Mouse (Mus musculus): ENCODE results near the gene Mxra7. TPM values are rescaled to one million over a fixed set of nuclear protein-coding genes. Genes with fewer than 3 reads are reported as not detected.
A peak's percentile ranks its signal among the peaks of the same experiment; 100 is the strongest.
"Not testable (repeated sequence)": the region's sequence is repeated elsewhere in the genome, so short reads cannot be mapped to it uniquely, and the experiment has no call there.

Mxra7 gene
- polyA plus RNA-seq, 1 experiment, result 70.1 TPM

DNA sequence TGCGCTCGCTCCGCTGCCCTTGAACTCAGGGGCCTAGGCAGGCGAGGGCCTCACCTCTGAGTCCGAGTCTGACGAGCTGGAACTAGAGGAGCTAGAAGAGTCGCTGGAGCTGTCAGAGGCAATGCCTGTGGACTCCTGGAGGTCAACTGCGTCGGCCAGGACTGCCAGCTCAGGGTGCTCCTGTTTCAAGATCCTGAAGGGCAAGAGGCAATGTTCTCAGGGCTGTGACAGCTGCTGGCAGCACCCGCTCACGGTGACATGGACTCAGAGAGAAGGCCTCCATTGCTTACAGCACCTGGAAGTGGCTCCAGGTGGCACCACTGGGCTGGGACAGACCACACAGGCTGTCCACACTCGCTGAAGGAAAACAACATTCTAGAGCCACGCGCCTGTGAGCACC is 11.1 kb upstream of the Mxra7 start:
- no peak for DNase-seq
- WGBS, result 82% methylated on average over 14 of the region's 14 CpGs
- TF ChIP-seq CTCF (IDR thresholded peaks at IDR 0.05; ENCODE audit: insufficient read depth, low read length) (no peak), POLR2A (IDR thresholded peaks at IDR 0.05; ENCODE audit: borderline replicate concordance, extremely low read depth, low read depth, low read length) (no peak)
- Histone ChIP-seq H3K4me1 (ENCODE audit: control insufficient read depth, insufficient read depth, low read length) (peaks cover 4% of the 10 kb centered on the region; the same call in 1 of the 2 replicates), H3K4me3 (replicated peaks; ENCODE audit: extremely low read depth, low read depth, low read length) (no peak overlapping the region)

GRCm38 (mm10) chr11:116837441-116837840 is 9.6 kb upstream of the Mxra7 start:
- TF ChIP-seq POLR2A (IDR thresholded peaks at IDR 0.05; ENCODE audit: borderline replicate concordance, extremely low read depth, low read depth, low read length) (no peak), CTCF (IDR thresholded peaks at IDR 0.05; ENCODE audit: insufficient read depth, low read length) (no peak)
- Histone ChIP-seq H3K4me3 (replicated peaks; ENCODE audit: extremely low read depth, low read depth, low read length) (no peak overlapping the region), H3K4me1 (ENCODE audit: control insufficient read depth, insufficient read depth, low read length) (peaks cover 4% of the 10 kb centered on the region; the same call in 1 of the 2 replicates)
- DNase-seq, result no peak
- WGBS, result 88% methylated on average over 10 of the region's 10 CpGs

DNA sequence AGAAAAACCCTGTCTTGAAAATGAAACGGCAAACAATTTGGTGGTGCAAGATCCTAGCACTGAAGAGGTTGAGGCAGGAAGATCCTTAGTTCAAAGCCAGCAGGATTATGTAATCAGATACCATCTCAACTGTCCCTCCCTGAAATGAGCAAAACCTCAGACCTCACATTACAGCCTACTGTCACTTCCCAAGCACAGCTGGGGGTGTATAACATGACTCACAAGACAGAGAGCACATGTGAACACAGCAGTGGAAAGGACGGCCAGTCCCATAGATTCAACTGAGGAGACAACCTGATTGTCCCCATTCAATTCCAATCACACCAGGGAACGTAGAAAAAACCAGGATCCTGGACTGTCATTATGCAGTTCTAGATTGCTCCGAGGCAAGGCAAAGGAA is 8.4 kb upstream of the Mxra7 start:
- Histone ChIP-seq H3K4me1 (ENCODE audit: control insufficient read depth, insufficient read depth, low read length) (no peaks in the 10 kb centered on the region), H3K4me3 (replicated peaks; ENCODE audit: extremely low read depth, low read depth, low read length) (no peak overlapping the region)
- no peak for DNase-seq
- TF ChIP-seq POLR2A (IDR thresholded peaks at IDR 0.05; ENCODE audit: borderline replicate concordance, extremely low read depth, low read depth, low read length) (no peak), CTCF (IDR thresholded peaks at IDR 0.05; ENCODE audit: insufficient read depth, low read length) (no peak)
- WGBS, result 80% methylated on average over 4 of the region's 4 CpGs

- 79% methylated on average over 1 of the region's 1 CpGs for WGBS
- no peak for DNase-seq
- H3K4me3 ChIP-seq (replicated peaks; ENCODE audit: extremely low read depth, low read depth, low read length), result no peak overlapping the region
- no peaks in the 10 kb centered on the region for H3K4me1 ChIP-seq (ENCODE audit: control insufficient read depth, insufficient read depth, low read length)
- TF ChIP-seq CTCF (IDR thresholded peaks at IDR 0.05; ENCODE audit: insufficient read depth, low read length) (no peak), POLR2A (IDR thresholded peaks at IDR 0.05; ENCODE audit: borderline replicate concordance, extremely low read depth, low read depth, low read length) (no peak)
Observed at GRCm38 (mm10) chr11:116834954-116835353, 7.1 kb upstream of the Mxra7 start.

- WGBS, result 46% methylated on average over 4 of the region's 4 CpGs
- no peak for DNase-seq
- H3K4me3 ChIP-seq (replicated peaks; ENCODE audit: extremely low read depth, low read depth, low read length), result no peak overlapping the region
- TF ChIP-seq POLR2A (IDR thresholded peaks at IDR 0.05; ENCODE audit: borderline replicate concordance, extremely low read depth, low read depth, low read length) (no peak), CTCF (IDR thresholded peaks at IDR 0.05; ENCODE audit: insufficient read depth, low read length) (no peak)
- H3K4me1 ChIP-seq (ENCODE audit: control insufficient read depth, insufficient read depth, low read length), result peaks cover 3% of the 10 kb centered on the region; the same call in 1 of the 2 replicates
Observed at GRCm38 (mm10) chr11:116832172-116832685, 4.4 kb upstream of the Mxra7 start.

DNA sequence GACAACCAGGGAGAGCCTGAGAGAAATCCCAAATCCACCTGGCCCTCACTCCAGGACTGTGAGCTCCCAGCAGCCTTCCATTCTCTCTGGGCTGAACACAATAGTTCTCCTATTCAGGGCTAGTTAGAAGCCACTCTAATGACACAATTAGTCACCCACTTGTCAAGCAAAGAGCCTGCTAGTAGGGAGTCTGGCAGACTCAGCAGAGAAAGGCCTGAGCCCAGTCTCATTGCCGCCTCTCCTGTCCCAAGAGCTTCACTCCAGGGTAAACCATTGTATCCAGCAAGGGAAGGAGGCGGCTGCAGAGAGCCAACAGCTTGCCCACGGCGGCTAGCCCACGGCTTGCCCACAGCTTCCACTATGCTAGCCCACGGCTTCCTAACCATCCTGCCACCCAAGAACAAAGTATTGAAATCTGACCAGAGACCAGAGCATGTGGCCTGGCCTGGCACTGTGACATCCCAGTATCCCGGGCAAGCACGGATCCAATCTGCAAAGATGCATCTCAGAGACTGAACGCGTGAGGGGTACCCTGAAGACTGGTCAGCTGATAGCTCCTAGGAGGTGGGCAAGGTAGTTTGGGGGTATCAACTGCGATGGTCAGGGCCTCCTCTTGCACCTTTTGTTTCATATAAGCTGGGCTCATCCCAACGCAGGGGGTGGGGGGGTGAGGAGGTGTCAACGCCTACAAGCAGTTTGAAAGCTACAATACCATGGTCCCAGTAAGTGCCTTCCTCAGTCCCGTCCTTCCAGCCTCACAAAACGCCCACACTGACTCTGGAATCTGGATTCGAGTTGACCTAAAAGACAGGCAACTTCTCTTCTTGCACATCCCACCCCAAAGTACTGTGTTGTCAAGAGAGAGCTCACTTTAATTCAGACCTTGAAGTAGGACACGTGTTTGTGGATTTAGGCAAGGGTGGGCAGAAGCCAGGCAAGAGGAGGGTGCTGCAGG is 1.0 kb downstream of the Mxra7 start:
- H3K4me1 ChIP-seq (ENCODE audit: control insufficient read depth, insufficient read depth, low read length), result peaks cover 14% of the 10 kb centered on the region
- WGBS, result 29% methylated on average over 17 of the region's 17 CpGs
- H3K4me3 ChIP-seq (replicated peaks; ENCODE audit: extremely low read depth, low read depth, low read length), result peak overlapping the region; percentile 75
- no peak for DNase-seq
- TF ChIP-seq POLR2A (IDR thresholded peaks at IDR 0.05; ENCODE audit: borderline replicate concordance, extremely low read depth, low read depth, low read length) (no peak), CTCF (IDR thresholded peaks at IDR 0.05; ENCODE audit: insufficient read depth, low read length) (no peak)

- Histone ChIP-seq H3K4me1 (ENCODE audit: control insufficient read depth, insufficient read depth, low read length) (peaks cover 27% of the 10 kb centered on the region), H3K4me3 (replicated peaks; ENCODE audit: extremely low read depth, low read depth, low read length) (no peak overlapping the region)
- TF ChIP-seq POLR2A (IDR thresholded peaks at IDR 0.05; ENCODE audit: borderline replicate concordance, extremely low read depth, low read depth, low read length) (no peak), CTCF (IDR thresholded peaks at IDR 0.05; ENCODE audit: insufficient read depth, low read length) (no peak)
- 52% methylated on average over 5 of the region's 5 CpGs for WGBS
- no peak for DNase-seq
Observed at GRCm38 (mm10) chr11:116825230-116825629, 2.6 kb downstream of the Mxra7 start.

DNA sequence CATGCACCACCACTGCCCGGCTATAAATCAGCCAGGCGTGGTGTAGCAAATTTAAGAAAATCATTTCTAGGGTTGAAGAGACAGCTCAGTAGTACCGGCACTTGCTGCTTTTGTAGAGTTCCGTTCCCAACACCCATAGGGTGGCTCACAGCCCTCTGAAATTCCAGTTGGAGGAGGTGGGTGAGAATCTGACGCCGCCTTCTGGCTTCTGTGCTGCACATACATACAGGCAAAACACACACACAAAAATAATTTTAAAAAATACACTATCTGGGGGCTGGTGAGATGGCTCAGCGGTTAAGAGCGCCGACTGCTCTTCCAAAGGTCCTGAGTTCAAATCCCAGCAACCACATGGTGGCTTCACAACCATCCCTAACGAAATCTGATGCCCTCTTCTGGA is 4.0 kb downstream of the Mxra7 start:
- WGBS, result 96% methylated on average over 10 of the region's 10 CpGs
- not testable (repeated sequence) for H3K4me3 ChIP-seq (replicated peaks; ENCODE audit: extremely low read depth, low read depth, low read length); DNase-seq
- H3K4me1 ChIP-seq (ENCODE audit: control insufficient read depth, insufficient read depth, low read length), result peaks cover 36% of the 10 kb centered on the region

DNA sequence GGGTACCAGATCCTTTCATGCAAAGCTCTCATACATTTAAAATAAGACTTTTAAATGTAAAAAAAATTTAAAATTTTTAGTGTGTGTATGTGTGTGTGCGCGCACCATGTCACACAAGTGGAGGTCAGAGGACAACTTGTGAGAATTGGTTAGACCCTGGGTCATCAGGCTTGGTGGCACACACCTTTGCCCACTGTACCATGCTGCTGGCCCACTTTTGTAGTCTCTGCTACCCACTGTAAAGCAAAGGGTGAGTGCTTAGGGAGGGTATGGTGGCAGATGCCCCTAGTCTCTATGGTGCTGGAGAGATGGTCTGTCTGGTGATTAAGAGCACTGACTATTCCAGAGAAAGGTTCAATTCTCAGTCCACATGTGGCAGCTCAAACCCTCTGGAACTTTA is 4.6 kb downstream of the Mxra7 start:
- no peak for TF ChIP-seq CTCF (IDR thresholded peaks at IDR 0.05; ENCODE audit: insufficient read depth, low read length)
- no peak for TF ChIP-seq POLR2A (IDR thresholded peaks at IDR 0.05; ENCODE audit: borderline replicate concordance, extremely low read depth, low read depth, low read length)
- WGBS, result 100% methylated on average over 2 of the region's 2 CpGs
- Histone ChIP-seq H3K4me3 (replicated peaks; ENCODE audit: extremely low read depth, low read depth, low read length) (no peak overlapping the region), H3K4me1 (ENCODE audit: control insufficient read depth, insufficient read depth, low read length) (peaks cover 35% of the 10 kb centered on the region)
- no peak for DNase-seq

GRCm38 (mm10) chr11:116822626-116823025 is 5.2 kb downstream of the Mxra7 start:
- WGBS, result 65% methylated on average over 10 of the region's 10 CpGs
- Histone ChIP-seq H3K4me1 (ENCODE audit: control insufficient read depth, insufficient read depth, low read length) (peaks cover 34% of the 10 kb centered on the region), H3K4me3 (replicated peaks; ENCODE audit: extremely low read depth, low read depth, low read length) (no peak overlapping the region)
- TF ChIP-seq POLR2A (IDR thresholded peaks at IDR 0.05; ENCODE audit: borderline replicate concordance, extremely low read depth, low read depth, low read length), result no peak
- TF ChIP-seq CTCF (IDR thresholded peaks at IDR 0.05; ENCODE audit: insufficient read depth, low read length), result no peak
- DNase-seq, result no peak
